In the genomic region with DNA sequence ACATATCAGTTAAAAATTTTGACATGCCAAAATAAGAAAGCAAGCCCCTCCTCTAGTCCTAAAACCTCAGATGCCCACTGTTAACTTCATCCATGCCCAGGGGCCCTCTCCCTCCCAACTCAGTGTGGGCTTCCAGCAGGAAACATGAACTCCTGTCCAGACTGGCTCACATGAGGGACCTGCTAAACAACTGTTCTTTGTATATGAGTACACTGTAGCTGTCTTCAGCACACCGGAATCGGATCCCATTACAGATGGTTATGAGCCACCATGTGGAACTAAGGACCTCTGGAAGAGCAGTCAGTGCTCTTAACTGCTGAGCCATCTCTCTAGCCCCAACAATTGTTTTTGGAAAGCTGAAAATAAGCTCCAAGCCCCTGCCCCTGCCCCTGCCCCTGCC, we compare ENCODE assay signal across 21 mouse cellular contexts.
DNase-seq lines count a peak whose midpoint lies in the region; ATAC-seq lines count a peak whose summit lies in the region.
"Had no signal": no experiment of that assay in that cellular context is flagged by ENCODE, and none has a peak within 500 bp of the region (broad histone marks: within the 10 kb centered on the region; RNA-seq: fewer than 3 reads in every experiment).

No protein-coding gene starts in this region.

- peak; percentile 60; the same call in 1 of the 2 replicates for ATAC-seq in kidney, embryonic 14.5 days (ENCODE audit: low FRiP score, low TSS enrichment)
- ATAC-seq in embryonic facial prominence, embryonic 11.5 days (replicated peaks; ENCODE audit: insufficient number of reproducible peaks, low FRiP score, low TSS enrichment, low read depth) = 0 out of 2 replicates have a peak, but pooled peaks have one; percentile 36
- ATAC-seq in limb, embryonic 13.5 days (ENCODE audit: low FRiP score, low read depth) = 0 out of 2 replicates have a peak, but pooled peaks have one; percentile 45
- ATAC-seq in intestine, embryonic 16.5 days = no peak
- ATAC-seq: midbrain, embryonic 13.5 days had no signal

- H3K4me3 ChIP-seq in kidney, embryonic 14.5 days (ENCODE audit: low read length) = no peak overlapping the region
- H3K4me3 ChIP-seq in embryonic facial prominence, embryonic 10.5 days = no peak overlapping the region
- no peak overlapping the region for H3K4me3 ChIP-seq in embryonic facial prominence, embryonic 11.5 days (ENCODE audit: low read depth, low read length)
- H3K4me3 ChIP-seq in limb, embryonic 13.5 days = no peak overlapping the region
- H3K4me3 ChIP-seq in intestine, embryonic 16.5 days (ENCODE audit: low read length) = no peak overlapping the region
- H3K4me3 ChIP-seq: erythroblast, embryonic 14.5 days; forebrain, embryonic 12.5 days; megakaryocyte, embryonic 14.5 days; midbrain, embryonic 13.5 days had no signal

- H3K4me1 ChIP-seq in kidney, embryonic 14.5 days (ENCODE audit: control insufficient read depth, insufficient read depth, low read length) = peaks cover 30% of the 10 kb centered on the region
- H3K4me1 ChIP-seq in embryonic facial prominence, embryonic 10.5 days = peaks cover 55% of the 10 kb centered on the region
- H3K4me1 ChIP-seq in embryonic facial prominence, embryonic 11.5 days (ENCODE audit: control insufficient read depth, insufficient read depth, low read length) = peaks cover 6% of the 10 kb centered on the region; the same call in 1 of the 2 replicates
- H3K4me1 ChIP-seq in limb, embryonic 13.5 days = peaks cover 37% of the 10 kb centered on the region
- 0 out of 2 replicates have a peak, but pooled peaks cover 7% of the 10 kb centered on the region for H3K4me1 ChIP-seq in intestine, embryonic 16.5 days (ENCODE audit: control insufficient read depth, insufficient read depth, low read length)
- H3K4me1 ChIP-seq: megakaryocyte, embryonic 14.5 days had no signal

- no peak for DNase-seq in kidney, postnatal 25 days
- peak; percentile 35 for DNase-seq in embryonic facial prominence, embryonic 10.5 days (ENCODE audit: low spot score)
- peak; percentile 48 for DNase-seq in embryonic facial prominence, embryonic 11.5 days (ENCODE audit: low spot score)
- DNase-seq in lung, postnatal 36 days = no peak
- DNase-seq: adrenal gland, adult 8-10 months; cerebellum, adult 18-20 months; cerebellum, postnatal 25 days; embryo, embryonic 11 days; kidney, adult 8-10 months; right cerebral cortex, adult 18-20 months; right cerebral cortex, postnatal 4 days; thymus, postnatal 25 days had no signal

- no peaks in the 10 kb centered on the region for H3K36me3 ChIP-seq in kidney, embryonic 14.5 days (ENCODE audit: control insufficient read depth, insufficient read depth, low read length)
- no peaks in the 10 kb centered on the region for H3K36me3 ChIP-seq in embryonic facial prominence, embryonic 10.5 days (replicated peaks)
- H3K36me3 ChIP-seq in embryonic facial prominence, embryonic 11.5 days (replicated peaks; ENCODE audit: control insufficient read depth, insufficient read depth, low read depth, low read length) = no peaks in the 10 kb centered on the region
- H3K36me3 ChIP-seq in limb, embryonic 13.5 days = no peaks in the 10 kb centered on the region
- H3K36me3 ChIP-seq in intestine, embryonic 16.5 days (ENCODE audit: control insufficient read depth, insufficient read depth, low read length) = no peaks in the 10 kb centered on the region
- H3K36me3 ChIP-seq: forebrain, embryonic 12.5 days; midbrain, embryonic 13.5 days had no signal

- H3K9me3 ChIP-seq in kidney, embryonic 14.5 days (ENCODE audit: control insufficient read depth, low read length) = no peaks in the 10 kb centered on the region
- H3K9me3 ChIP-seq in embryonic facial prominence, embryonic 10.5 days = no peaks in the 10 kb centered on the region
- no peaks in the 10 kb centered on the region for H3K9me3 ChIP-seq in embryonic facial prominence, embryonic 11.5 days (replicated peaks; ENCODE audit: control insufficient read depth, low read length)
- H3K9me3 ChIP-seq in limb, embryonic 13.5 days = no peaks in the 10 kb centered on the region
- no peaks in the 10 kb centered on the region for H3K9me3 ChIP-seq in intestine, embryonic 16.5 days (ENCODE audit: control insufficient read depth, low read length)
- H3K9me3 ChIP-seq: forebrain, embryonic 12.5 days; megakaryocyte, embryonic 14.5 days; midbrain, embryonic 13.5 days had no signal

- no peak overlapping the region for H3K4me2 ChIP-seq in kidney, embryonic 14.5 days (replicated peaks; ENCODE audit: low read depth, low read length)
- H3K4me2 ChIP-seq in embryonic facial prominence, embryonic 11.5 days (ENCODE audit: low read depth, low read length) = no peak overlapping the region
- no peak overlapping the region for H3K4me2 ChIP-seq in limb, embryonic 13.5 days (replicated peaks)
- no peak overlapping the region for H3K4me2 ChIP-seq in intestine, embryonic 16.5 days (ENCODE audit: low read depth, low read length)
- H3K4me2 ChIP-seq: forebrain, embryonic 12.5 days; lung, embryonic 14.5 days; midbrain, embryonic 13.5 days had no signal

- no peak overlapping the region for H3K9ac ChIP-seq in kidney, embryonic 14.5 days (ENCODE audit: low read depth, low read length)
- no peak overlapping the region for H3K9ac ChIP-seq in embryonic facial prominence, embryonic 11.5 days (replicated peaks; ENCODE audit: low read length)
- no peak overlapping the region for H3K9ac ChIP-seq in limb, embryonic 13.5 days
- no peak overlapping the region for H3K9ac ChIP-seq in intestine, embryonic 16.5 days (ENCODE audit: low read depth, low read length)
- H3K9ac ChIP-seq: forebrain, embryonic 12.5 days; liver, embryonic 14.5 days; lung, embryonic 14.5 days; midbrain, embryonic 13.5 days had no signal

- H3K27ac ChIP-seq in kidney, embryonic 14.5 days (ENCODE audit: low read depth, low read length) = peak overlapping the region; percentile 55; the same call in 1 of the 2 replicates
- H3K27ac ChIP-seq in embryonic facial prominence, embryonic 10.5 days (replicated peaks) = peak overlapping the region; percentile 67
- no peak overlapping the region for H3K27ac ChIP-seq in embryonic facial prominence, embryonic 11.5 days (replicated peaks; ENCODE audit: low read depth, low read length)
- H3K27ac ChIP-seq in limb, embryonic 13.5 days = no peak overlapping the region
- no peak overlapping the region for H3K27ac ChIP-seq in intestine, embryonic 16.5 days (ENCODE audit: low read length)
- H3K27ac ChIP-seq: forebrain, embryonic 12.5 days; liver, embryonic 14.5 days; midbrain, embryonic 13.5 days had no signal

- WGBS in kidney, embryonic 14.5 days = 29% methylated on average over 2 of the region's 2 CpGs
- WGBS in embryonic facial prominence, embryonic 10.5 days = 32% methylated on average over 2 of the region's 2 CpGs
- 15% methylated on average over 2 of the region's 2 CpGs for WGBS in embryonic facial prominence, embryonic 11.5 days
- 24% methylated on average over 2 of the region's 2 CpGs for WGBS in limb, embryonic 13.5 days
- WGBS in intestine, embryonic 16.5 days = 64% methylated on average over 2 of the region's 2 CpGs

- no peaks in the 10 kb centered on the region for H3K27me3 ChIP-seq in kidney, embryonic 14.5 days (ENCODE audit: control insufficient read depth, insufficient read depth, low read length)
- no peaks in the 10 kb centered on the region for H3K27me3 ChIP-seq in embryonic facial prominence, embryonic 10.5 days (replicated peaks; ENCODE audit: low read depth, poor library complexity, severe bottlenecking)
- H3K27me3 ChIP-seq in embryonic facial prominence, embryonic 11.5 days (ENCODE audit: control insufficient read depth, insufficient read depth, low read length) = no peaks in the 10 kb centered on the region
- H3K27me3 ChIP-seq in limb, embryonic 13.5 days = peaks cover 7% of the 10 kb centered on the region; the same call in 1 of the 2 replicates
- H3K27me3 ChIP-seq in intestine, embryonic 16.5 days (replicated peaks; ENCODE audit: control insufficient read depth, insufficient read depth, low read length) = no peaks in the 10 kb centered on the region
- H3K27me3 ChIP-seq: forebrain, embryonic 12.5 days; midbrain, embryonic 13.5 days had no signal

Comparison
In these comparisons a context has a peak if more than half of its experiments do, and no peak if none do; other contexts are left out.
1. H3K27ac ChIP-seq: peak in kidney, embryonic 14.5 days (single experiment) and embryonic facial prominence, embryonic 10.5 days (single experiment); none in embryonic facial prominence, embryonic 11.5 days (single experiment), limb, embryonic 13.5 days (single experiment) and intestine, embryonic 16.5 days (single experiment).
2. DNase-seq: peak in embryonic facial prominence, embryonic 10.5 days (single experiment) and embryonic facial prominence, embryonic 11.5 days (single experiment); none in kidney, postnatal 25 days (0 of 2) and lung, postnatal 36 days (single experiment).